Mouse (Mus musculus) spleen, adult 2 months (tissue): ENCODE data around the gene Enpp6. TPM values are rescaled to one million over a fixed set of nuclear protein-coding genes. Genes with fewer than 3 reads are reported as not detected.

Source experiments
- DNase-seq, 2 experiments: peaks; one replicate each; pipeline versions ENCODE4 v3.0.0 to v3.0.0-alpha.2; 2012 to 2021; ENCODE audit warnings: low spot score in 2 of 2, low read depth in 1 of 2
- H3K27ac ChIP-seq: fragments of 200-500 bp; 2 replicates; pipeline ENCODE4 v1.5.1; 2012; ENCODE audit warnings: low read length, inconsistent platforms; ENCODE audit not compliant: insufficient read depth
- H3K27me3 ChIP-seq: fragments of 200-500 bp; 2 replicates; pipeline ENCODE4 v1.6.1; 2012; ENCODE audit warnings: mild to moderate bottlenecking, moderate library complexity, low read length, inconsistent platforms; ENCODE audit not compliant: control insufficient read depth, insufficient read depth
- H3K36me3 ChIP-seq: fragments of 200-500 bp; 2 replicates; pipeline ENCODE4 v1.6.1; 2012; ENCODE audit warnings: mild to moderate bottlenecking, low read length, inconsistent platforms; ENCODE audit not compliant: control insufficient read depth, insufficient read depth
- H3K4me1 ChIP-seq: fragments of 200-500 bp; 2 replicates; pipeline ENCODE4 v1.6.1; 2011; ENCODE audit warnings: inconsistent platforms; ENCODE audit not compliant: control insufficient read depth, insufficient read depth, insufficient read length
- H3K4me3 ChIP-seq: fragments of 200-500 bp; 2 replicates; pipeline ENCODE4 v1.5.1; 2011; ENCODE audit warnings: mild to moderate bottlenecking, inconsistent platforms; ENCODE audit not compliant: insufficient read depth, insufficient read length; ENCODE audit errors: extremely low read depth
- CTCF ChIP-seq: fragments of 200-500 bp; IDR thresholded peaks from 2 replicates; pipeline ENCODE4 v1.5.1; 2011; ENCODE audit warnings: mild to moderate bottlenecking, inconsistent platforms; ENCODE audit not compliant: insufficient read depth, insufficient read length, insufficient replicate concordance; ENCODE audit errors: extremely low read depth
- POLR2A ChIP-seq: fragments of 200-500 bp; IDR thresholded peaks from 2 replicates; pipeline ENCODE4 v1.6.1; 2011; ENCODE audit warnings: low read depth, low read length, inconsistent platforms
- WGBS: fragments of 180-500 bp; shearing (Covaris S2); methylation state at CpG from one replicate; pipeline ENCODE4 v1.1.7; 2018; 5-methylcytosine and 5-hydroxymethylcytosine counted together
- polyA plus RNA-seq: library from polyadenylated mRNA; depleted of rRNA; stranded (reverse); fragments of >200 nt; gene quantifications from 2 replicates; pipeline ENCODE4 v1.2.3, GENCODE M21; 2012; rRNA removed

The Enpp6 gene
- polyA plus RNA-seq, 1 experiment = 1.8 TPM

GRCm38 (mm10) chr8:47119895-47120294, 133.2 kb downstream of the Enpp6 start:
- Histone ChIP-seq H3K27me3 (no peaks in the 10 kb centered on the region), H3K27ac (no peak overlapping the region), H3K4me3 (no peak overlapping the region), H3K36me3 (no peaks in the 10 kb centered on the region), H3K4me1 (no peaks in the 10 kb centered on the region)
- no peak for DNase-seq
- 76% methylated on average over 1 of the region's 1 CpGs for WGBS
- TF ChIP-seq POLR2A (no peak), CTCF (no peak)

GRCm38 (mm10) chr8:47128859-47129258, 142.2 kb downstream of the Enpp6 start:
- Histone ChIP-seq H3K36me3 (no peaks in the 10 kb centered on the region), H3K27me3 (no peaks in the 10 kb centered on the region), H3K4me3 (no peak overlapping the region), H3K27ac (no peak overlapping the region), H3K4me1 (no peaks in the 10 kb centered on the region)
- TF ChIP-seq POLR2A (no peak), CTCF (no peak)
- 93% methylated on average over 1 of the region's 1 CpGs for WGBS
- no peak for DNase-seq

- WGBS = 88% methylated on average over 3 of the region's 3 CpGs
These were observed 146.7 kb downstream of the Enpp6 start for GRCm38 (mm10) chr8:47133381-47133780.

GRCm38 (mm10) chr8:47134736-47135135, 148.0 kb downstream of the Enpp6 start:
- no peaks in the 10 kb centered on the region for H3K36me3 ChIP-seq
- 72% methylated on average over 11 of the region's 11 CpGs for WGBS
- no peak overlapping the region for H3K27ac ChIP-seq
- DNase-seq = no peak
- no peak overlapping the region for H3K4me3 ChIP-seq
- TF ChIP-seq CTCF (no peak), POLR2A (no peak)
- no peaks in the 10 kb centered on the region for H3K4me1 ChIP-seq
- H3K27me3 ChIP-seq = peaks cover 1% of the 10 kb centered on the region; the same call in 1 of the 2 replicates

More at GRCm38 (mm10) chr8:47133381-47133780, 146.7 kb downstream of the Enpp6 start:
- H3K4me3 ChIP-seq = no peak overlapping the region
- H3K4me1 ChIP-seq = no peaks in the 10 kb centered on the region
- TF ChIP-seq CTCF (no peak), POLR2A (no peak)
- peaks cover 1% of the 10 kb centered on the region; the same call in 1 of the 2 replicates for H3K27me3 ChIP-seq
- H3K36me3 ChIP-seq = no peaks in the 10 kb centered on the region
- no peak overlapping the region for H3K27ac ChIP-seq
- no peak for DNase-seq

- no peaks in the 10 kb centered on the region for H3K4me1 ChIP-seq
- no peaks in the 10 kb centered on the region for H3K36me3 ChIP-seq
- H3K4me3 ChIP-seq = no peak overlapping the region
- peaks cover 1% of the 10 kb centered on the region; the same call in 1 of the 2 replicates for H3K27me3 ChIP-seq
- DNase-seq = no peak
- no peak for TF ChIP-seq CTCF
- no peak for TF ChIP-seq POLR2A
- 19% methylated on average over 9 of the region's 9 CpGs for WGBS
- no peak overlapping the region for H3K27ac ChIP-seq
These were observed 148.9 kb downstream of the Enpp6 start for GRCm38 (mm10) chr8:47135586-47135985.

- no peak for TF ChIP-seq CTCF
- TF ChIP-seq POLR2A = no peak
- DNase-seq = no peak
- no peaks in the 10 kb centered on the region for H3K4me1 ChIP-seq
- no peak overlapping the region for H3K27ac ChIP-seq
- H3K36me3 ChIP-seq = no peaks in the 10 kb centered on the region
- 55% methylated on average over 5 of the region's 5 CpGs for WGBS
- H3K27me3 ChIP-seq = peaks cover 1% of the 10 kb centered on the region; the same call in 1 of the 2 replicates
- no peak overlapping the region for H3K4me3 ChIP-seq
These were observed 149.4 kb downstream of the Enpp6 start for GRCm38 (mm10) chr8:47136047-47136446.

- no peaks in the 10 kb centered on the region for H3K4me1 ChIP-seq
- no peaks in the 10 kb centered on the region for H3K36me3 ChIP-seq
- TF ChIP-seq POLR2A = no peak
- TF ChIP-seq CTCF = no peak
- H3K27ac ChIP-seq = no peak overlapping the region
- H3K27me3 ChIP-seq = no peaks in the 10 kb centered on the region
- H3K4me3 ChIP-seq = no peak overlapping the region
- 90% methylated on average over 9 of the region's 9 CpGs for WGBS
- no peak for DNase-seq
These were observed 158.6 kb downstream of the Enpp6 start for GRCm38 (mm10) chr8:47145258-47145657.

Other genes with a start within 250 kb of the Enpp6 start
- gene Irf2, start 247.2 kb upstream of the Enpp6 start, polyA plus RNA-seq = 28.7 and 28.8 TPM in 2 replicates